Mouse (Mus musculus): ENCODE measurements around the gene Ackr2. TPM values are rescaled to one million over a fixed set of nuclear protein-coding genes. Genes with fewer than 3 reads are reported as not detected.

Gene Ackr2
- polyA plus RNA-seq, 1 experiment from 2014 or later, result 0.89 TPM

- no peaks in the 10 kb centered on the region for H3K36me3 ChIP-seq (ENCODE audit: control insufficient read depth, insufficient read depth, low read length)
- no peak overlapping the region for H3K27ac ChIP-seq (replicated peaks; ENCODE audit: low read depth, low read length)
- no peak overlapping the region for H3K4me3 ChIP-seq (ENCODE audit: low read depth, low read length)
- WGBS, result 77% methylated on average over 7 of the region's 7 CpGs
- peaks cover 3% of the 10 kb centered on the region for H3K4me1 ChIP-seq (ENCODE audit: control insufficient read depth, insufficient read depth, low read length)
- DNase-seq (ENCODE audit: low spot score) (no peak), ATAC-seq (ENCODE audit: low read depth) (no peak)
- no peaks in the 10 kb centered on the region for H3K27me3 ChIP-seq (replicated peaks; ENCODE audit: control insufficient read depth, insufficient read depth, low read length)
- H3K9ac ChIP-seq (ENCODE audit: low read depth, low read length), result no peak overlapping the region
- no peak overlapping the region for H3K4me2 ChIP-seq (ENCODE audit: low read depth, low read length)
- no peaks in the 10 kb centered on the region for H3K9me3 ChIP-seq (ENCODE audit: control insufficient read depth, low read length)
Observed at GRCm38 (mm10) chr9:121895392-121895993, 2.7 kb upstream of the Ackr2 start.

- H3K4me1 ChIP-seq (ENCODE audit: control insufficient read depth, insufficient read depth, low read length), result no peaks in the 10 kb centered on the region
- ATAC-seq (ENCODE audit: low read depth) (no peak), DNase-seq (ENCODE audit: low spot score) (no peak)
- H3K4me2 ChIP-seq (ENCODE audit: low read depth, low read length), result no peak overlapping the region
- H3K9me3 ChIP-seq (ENCODE audit: control insufficient read depth, low read length), result no peaks in the 10 kb centered on the region
- no peaks in the 10 kb centered on the region for H3K36me3 ChIP-seq (ENCODE audit: control insufficient read depth, insufficient read depth, low read length)
- H3K4me3 ChIP-seq (ENCODE audit: low read depth, low read length), result no peak overlapping the region
- 61% methylated on average over 4 of the region's 4 CpGs for WGBS
- H3K27me3 ChIP-seq (replicated peaks; ENCODE audit: control insufficient read depth, insufficient read depth, low read length), result no peaks in the 10 kb centered on the region
- H3K9ac ChIP-seq (ENCODE audit: low read depth, low read length), result no peak overlapping the region
- H3K27ac ChIP-seq (replicated peaks; ENCODE audit: low read depth, low read length), result no peak overlapping the region
Observed at GRCm38 (mm10) chr9:121896820-121897219, 1.3 kb upstream of the Ackr2 start.

DNA sequence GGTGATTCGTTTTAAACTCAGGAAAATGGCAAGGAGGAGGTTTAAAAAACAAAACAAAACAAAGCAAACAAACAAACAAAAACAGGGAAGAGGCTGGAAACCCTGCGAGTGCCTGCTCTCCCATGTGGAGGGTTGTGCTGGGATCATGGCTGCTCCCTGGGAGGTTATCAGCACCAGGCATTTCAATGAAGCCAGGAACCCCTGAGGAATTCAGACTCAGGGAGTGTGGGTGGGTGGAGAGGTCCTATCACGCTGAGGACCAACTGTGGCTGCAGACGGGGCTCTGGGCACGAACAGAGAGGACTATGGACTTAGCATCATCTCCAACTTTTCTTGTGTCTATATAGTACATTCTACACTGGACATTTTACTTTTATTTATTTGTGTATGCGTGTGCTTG lies 1.2 kb downstream of the Ackr2 start:
- H3K9me3 ChIP-seq (ENCODE audit: control insufficient read depth, low read length), result no peaks in the 10 kb centered on the region
- no peaks in the 10 kb centered on the region for H3K27me3 ChIP-seq (replicated peaks; ENCODE audit: control insufficient read depth, insufficient read depth, low read length)
- no peak overlapping the region for H3K9ac ChIP-seq (ENCODE audit: low read depth, low read length)

GRCm38 (mm10) chr9:121900282-121900855 lies 2.2 kb downstream of the Ackr2 start:
- no peak overlapping the region for H3K4me2 ChIP-seq (ENCODE audit: low read depth, low read length)
- no peaks in the 10 kb centered on the region for H3K36me3 ChIP-seq (ENCODE audit: control insufficient read depth, insufficient read depth, low read length)
- WGBS, result 71% methylated on average over 5 of the region's 5 CpGs
- no peaks in the 10 kb centered on the region for H3K27me3 ChIP-seq (replicated peaks; ENCODE audit: control insufficient read depth, insufficient read depth, low read length)
- no peak overlapping the region for H3K9ac ChIP-seq (ENCODE audit: low read depth, low read length)
- no peaks in the 10 kb centered on the region for H3K4me1 ChIP-seq (ENCODE audit: control insufficient read depth, insufficient read depth, low read length)
- H3K9me3 ChIP-seq (ENCODE audit: control insufficient read depth, low read length), result no peaks in the 10 kb centered on the region
- no peak for ATAC-seq (ENCODE audit: low read depth)
- no peak for DNase-seq (ENCODE audit: low spot score)
- H3K4me3 ChIP-seq (ENCODE audit: low read depth, low read length), result no peak overlapping the region
- no peak overlapping the region for H3K27ac ChIP-seq (replicated peaks; ENCODE audit: low read depth, low read length)

More for the DNA sequence above, 1.2 kb downstream of the Ackr2 start:
- no peaks in the 10 kb centered on the region for H3K36me3 ChIP-seq (ENCODE audit: control insufficient read depth, insufficient read depth, low read length)
- WGBS, result 58% methylated on average over 6 of the region's 6 CpGs
- H3K4me1 ChIP-seq (ENCODE audit: control insufficient read depth, insufficient read depth, low read length), result no peaks in the 10 kb centered on the region
- DNase-seq (ENCODE audit: low spot score) (no peak), ATAC-seq (ENCODE audit: low read depth) (no peak)
- no peak overlapping the region for H3K27ac ChIP-seq (replicated peaks; ENCODE audit: low read depth, low read length)
- H3K4me2 ChIP-seq (ENCODE audit: low read depth, low read length), result no peak overlapping the region
- no peak overlapping the region for H3K4me3 ChIP-seq (ENCODE audit: low read depth, low read length)

GRCm38 (mm10) chr9:121901710-121902700 lies 3.9 kb downstream of the Ackr2 start:
- no peaks in the 10 kb centered on the region for H3K36me3 ChIP-seq (ENCODE audit: control insufficient read depth, insufficient read depth, low read length)
- no peaks in the 10 kb centered on the region for H3K9me3 ChIP-seq (ENCODE audit: control insufficient read depth, low read length)
- no peak overlapping the region for H3K9ac ChIP-seq (ENCODE audit: low read depth, low read length)
- H3K4me1 ChIP-seq (ENCODE audit: control insufficient read depth, insufficient read depth, low read length), result no peaks in the 10 kb centered on the region
- no peak overlapping the region for H3K4me3 ChIP-seq (ENCODE audit: low read depth, low read length)
- WGBS, result 77% methylated on average over 5 of the region's 5 CpGs
- H3K27me3 ChIP-seq (replicated peaks; ENCODE audit: control insufficient read depth, insufficient read depth, low read length), result no peaks in the 10 kb centered on the region
- no peak overlapping the region for H3K27ac ChIP-seq (replicated peaks; ENCODE audit: low read depth, low read length)
- no peak overlapping the region for H3K4me2 ChIP-seq (ENCODE audit: low read depth, low read length)
- no peak for DNase-seq (ENCODE audit: low spot score)
- ATAC-seq (ENCODE audit: low read depth), result no peak

GRCm38 (mm10) chr9:121903476-121904305 lies 5.5 kb downstream of the Ackr2 start:
- no peak overlapping the region for H3K4me2 ChIP-seq (ENCODE audit: low read depth, low read length)
- H3K36me3 ChIP-seq (ENCODE audit: control insufficient read depth, insufficient read depth, low read length), result no peaks in the 10 kb centered on the region
- no peak overlapping the region for H3K27ac ChIP-seq (replicated peaks; ENCODE audit: low read depth, low read length)
- WGBS, result 74% methylated on average over 8 of the region's 8 CpGs
- no peak for ATAC-seq (ENCODE audit: low read depth)
- no peaks in the 10 kb centered on the region for H3K27me3 ChIP-seq (replicated peaks; ENCODE audit: control insufficient read depth, insufficient read depth, low read length)
- no peaks in the 10 kb centered on the region for H3K4me1 ChIP-seq (ENCODE audit: control insufficient read depth, insufficient read depth, low read length)
- no peaks in the 10 kb centered on the region for H3K9me3 ChIP-seq (ENCODE audit: control insufficient read depth, low read length)
- DNase-seq (ENCODE audit: low spot score), result no peak
- no peak overlapping the region for H3K4me3 ChIP-seq (ENCODE audit: low read depth, low read length)
- H3K9ac ChIP-seq (ENCODE audit: low read depth, low read length), result no peak overlapping the region

DNA sequence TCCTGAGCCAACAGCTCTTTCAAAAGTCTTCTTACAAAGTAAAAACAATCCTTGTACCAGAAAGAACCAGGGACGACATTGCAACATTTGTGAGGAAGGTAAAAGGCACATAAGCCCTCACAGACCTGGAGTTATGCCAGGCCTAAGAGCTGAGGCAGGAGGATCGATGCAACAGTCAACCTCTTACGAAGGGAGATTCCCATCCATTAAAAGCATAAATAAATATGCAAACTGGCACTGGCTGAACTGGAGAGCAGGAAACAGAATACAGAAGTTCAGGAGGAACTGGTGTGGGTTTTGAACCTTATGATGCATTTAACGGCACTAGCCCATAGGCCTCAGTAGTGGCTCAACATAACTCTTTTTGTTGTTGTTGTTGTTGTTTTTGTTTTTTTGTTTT lies 6.2 kb downstream of the Ackr2 start:
- H3K36me3 ChIP-seq (ENCODE audit: control insufficient read depth, insufficient read depth, low read length), result no peaks in the 10 kb centered on the region
- no peaks in the 10 kb centered on the region for H3K4me1 ChIP-seq (ENCODE audit: control insufficient read depth, insufficient read depth, low read length)
- H3K4me2 ChIP-seq (ENCODE audit: low read depth, low read length), result no peak overlapping the region
- H3K9ac ChIP-seq (ENCODE audit: low read depth, low read length), result no peak overlapping the region
- 77% methylated on average over 4 of the region's 4 CpGs for WGBS
- H3K9me3 ChIP-seq (ENCODE audit: control insufficient read depth, low read length), result no peaks in the 10 kb centered on the region
- H3K27me3 ChIP-seq (replicated peaks; ENCODE audit: control insufficient read depth, insufficient read depth, low read length), result no peaks in the 10 kb centered on the region
- ATAC-seq (ENCODE audit: low read depth) (no peak), DNase-seq (ENCODE audit: low spot score) (no peak)
- H3K4me3 ChIP-seq (ENCODE audit: low read depth, low read length), result no peak overlapping the region
- H3K27ac ChIP-seq (replicated peaks; ENCODE audit: low read depth, low read length), result no peak overlapping the region

- WGBS, result 90% methylated on average over 7 of the region's 7 CpGs
- Histone ChIP-seq H3K4me1 (ENCODE audit: control insufficient read depth, insufficient read depth, low read length) (no peaks in the 10 kb centered on the region), H3K27ac (replicated peaks; ENCODE audit: low read depth, low read length) (no peak overlapping the region), H3K4me3 (ENCODE audit: low read depth, low read length) (no peak overlapping the region), H3K36me3 (ENCODE audit: control insufficient read depth, insufficient read depth, low read length) (no peaks in the 10 kb centered on the region), H3K9me3 (ENCODE audit: control insufficient read depth, low read length) (no peaks in the 10 kb centered on the region), H3K9ac (ENCODE audit: low read depth, low read length) (no peak overlapping the region), H3K4me2 (ENCODE audit: low read depth, low read length) (no peak overlapping the region), H3K27me3 (replicated peaks; ENCODE audit: control insufficient read depth, insufficient read depth, low read length) (no peaks in the 10 kb centered on the region)
- DNase-seq (ENCODE audit: low spot score), result no peak
- ATAC-seq (ENCODE audit: low read depth), result no peak
Observed at GRCm38 (mm10) chr9:121904946-121905345, 6.8 kb downstream of the Ackr2 start.

All from embryonic facial prominence, embryonic 14.5 days (tissue).